Mouse (Mus musculus): ENCODE measurements at regions not wholly inside any gene's neighbourhood (a gene's known extent, or its start where the extent isn't known, plus 50 kb on each side); places are given as distances from the start of the nearest gene placed in this dataset.

DNA sequence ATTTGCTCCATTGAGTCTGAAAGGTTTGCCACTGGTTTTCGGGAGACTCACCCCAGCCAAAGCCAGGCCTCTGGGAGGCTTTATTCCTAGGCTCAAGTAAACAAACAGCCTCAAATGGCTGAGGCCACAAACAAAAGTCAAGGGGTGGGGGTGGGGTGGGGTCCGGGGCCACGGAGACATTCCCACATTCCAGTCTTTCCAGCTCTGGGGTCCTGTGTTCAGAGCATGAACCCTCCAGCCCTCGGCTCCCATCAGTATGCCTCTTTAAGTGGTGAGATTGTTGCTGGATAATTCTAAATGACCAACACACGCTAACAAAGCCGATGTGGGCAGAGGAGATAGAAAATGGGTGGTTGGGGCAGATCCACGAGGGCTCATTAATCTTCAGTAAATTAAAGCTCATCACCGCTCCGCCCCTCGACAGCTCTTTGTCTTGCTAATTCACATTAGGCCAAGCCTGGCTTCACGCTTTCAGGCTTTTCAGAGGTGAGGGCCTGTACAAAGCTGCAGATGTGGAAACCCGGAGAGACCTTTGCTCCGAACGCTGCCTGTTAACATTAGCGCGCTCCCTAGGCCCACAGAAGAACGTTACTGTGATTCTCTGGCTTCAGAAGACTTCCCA is 326.2 kb downstream of the Pmp22 start:
- no peaks in the 10 kb centered on the region for H3K4me1 ChIP-seq (ENCODE audit: insufficient read depth, low read length)
- 25% methylated on average over 17 of the region's 17 CpGs for WGBS
- no peaks in the 10 kb centered on the region for H3K9me3 ChIP-seq (ENCODE audit: low read length)
- H3K36me3 ChIP-seq (ENCODE audit: insufficient read depth, low read length) = no peaks in the 10 kb centered on the region
- H3K9ac ChIP-seq (replicated peaks; ENCODE audit: low read length, poor library complexity, severe bottlenecking) = no peak overlapping the region
- H3K4me3 ChIP-seq (ENCODE audit: low read depth, low read length) = no peak overlapping the region
- H3K27me3 ChIP-seq (ENCODE audit: insufficient read depth, low read length) = no peaks in the 10 kb centered on the region
- H3K4me2 ChIP-seq (ENCODE audit: low read depth, low read length, poor library complexity, severe bottlenecking) = no peak overlapping the region
- DNase-seq (ENCODE audit: low spot score) (peak; percentile 28), ATAC-seq (ENCODE audit: low FRiP score) (no peak)
- TF ChIP-seq CTCF (IDR thresholded peaks at IDR 0.05) = no peak
- H3K27ac ChIP-seq (ENCODE audit: low read depth, low read length) = no peak overlapping the region

DNA sequence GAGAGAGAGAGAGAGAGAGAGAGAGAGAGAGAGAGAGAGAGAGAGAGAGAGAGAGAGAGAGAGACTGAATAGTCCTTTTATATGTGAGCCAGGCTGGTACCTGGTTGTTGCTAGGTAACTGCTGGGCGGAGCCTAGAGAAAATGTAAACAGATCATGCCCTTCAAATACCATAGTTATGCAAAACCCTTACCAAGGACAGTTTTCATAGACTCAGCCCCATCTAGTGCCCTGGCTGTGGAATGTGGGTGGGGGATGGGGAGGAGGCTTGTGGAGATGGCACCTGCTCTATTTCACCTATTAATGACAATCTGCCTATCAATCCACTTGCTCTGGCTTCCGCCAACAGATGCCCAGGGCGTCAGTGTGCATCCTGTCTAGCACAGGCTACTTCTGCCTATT is 327.6 kb downstream of the Pmp22 start:
- H3K9me3 ChIP-seq (ENCODE audit: low read length) = no peaks in the 10 kb centered on the region
- H3K27ac ChIP-seq (ENCODE audit: low read depth, low read length) = no peak overlapping the region
- no peak overlapping the region for H3K4me2 ChIP-seq (ENCODE audit: low read depth, low read length, poor library complexity, severe bottlenecking)
- TF ChIP-seq CTCF (IDR thresholded peaks at IDR 0.05) = no peak
- WGBS = 69% methylated on average over 3 of the region's 3 CpGs
- no peak overlapping the region for H3K4me3 ChIP-seq (ENCODE audit: low read depth, low read length)
- DNase-seq (ENCODE audit: low spot score) (peak; percentile 28), ATAC-seq (ENCODE audit: low FRiP score) (no peak)
- no peaks in the 10 kb centered on the region for H3K27me3 ChIP-seq (ENCODE audit: insufficient read depth, low read length)
- no peaks in the 10 kb centered on the region for H3K36me3 ChIP-seq (ENCODE audit: insufficient read depth, low read length)
- H3K9ac ChIP-seq (replicated peaks; ENCODE audit: low read length, poor library complexity, severe bottlenecking) = no peak overlapping the region
- no peaks in the 10 kb centered on the region for H3K4me1 ChIP-seq (ENCODE audit: insufficient read depth, low read length)

DNA sequence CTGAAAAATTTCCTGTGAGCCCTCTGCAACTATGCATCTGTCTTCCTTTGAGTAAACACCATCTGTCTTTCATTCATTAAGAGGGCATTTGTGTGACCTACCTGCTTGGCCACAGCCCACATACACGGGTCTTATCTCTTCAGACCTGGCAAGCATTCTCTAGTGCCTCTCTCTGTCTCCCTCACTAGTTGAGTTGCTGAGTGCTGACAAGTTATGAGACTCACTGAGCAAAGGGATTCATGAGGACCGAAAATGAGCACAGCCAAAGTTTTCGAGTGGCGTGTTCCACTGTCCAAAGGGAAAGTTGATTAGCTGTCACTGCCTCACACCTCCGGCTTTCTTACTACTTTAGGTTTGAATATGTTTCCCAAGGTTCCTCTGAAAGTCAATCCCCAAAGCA is 328.5 kb downstream of the Pmp22 start:
- H3K4me1 ChIP-seq (ENCODE audit: insufficient read depth, low read length) = no peaks in the 10 kb centered on the region
- H3K27ac ChIP-seq (ENCODE audit: low read depth, low read length) = no peak overlapping the region
- no peak overlapping the region for H3K4me2 ChIP-seq (ENCODE audit: low read depth, low read length, poor library complexity, severe bottlenecking)
- WGBS = 90% methylated on average over 5 of the region's 5 CpGs
- ATAC-seq (ENCODE audit: low FRiP score) = no peak
- no peak overlapping the region for H3K9ac ChIP-seq (replicated peaks; ENCODE audit: low read length, poor library complexity, severe bottlenecking)
- no peak overlapping the region for H3K4me3 ChIP-seq (ENCODE audit: low read depth, low read length)
- H3K36me3 ChIP-seq (ENCODE audit: insufficient read depth, low read length) = no peaks in the 10 kb centered on the region
- no peaks in the 10 kb centered on the region for H3K9me3 ChIP-seq (ENCODE audit: low read length)
- TF ChIP-seq CTCF (IDR thresholded peaks at IDR 0.05) = no peak
- DNase-seq (ENCODE audit: low spot score) = no peak
- no peaks in the 10 kb centered on the region for H3K27me3 ChIP-seq (ENCODE audit: insufficient read depth, low read length)

DNA sequence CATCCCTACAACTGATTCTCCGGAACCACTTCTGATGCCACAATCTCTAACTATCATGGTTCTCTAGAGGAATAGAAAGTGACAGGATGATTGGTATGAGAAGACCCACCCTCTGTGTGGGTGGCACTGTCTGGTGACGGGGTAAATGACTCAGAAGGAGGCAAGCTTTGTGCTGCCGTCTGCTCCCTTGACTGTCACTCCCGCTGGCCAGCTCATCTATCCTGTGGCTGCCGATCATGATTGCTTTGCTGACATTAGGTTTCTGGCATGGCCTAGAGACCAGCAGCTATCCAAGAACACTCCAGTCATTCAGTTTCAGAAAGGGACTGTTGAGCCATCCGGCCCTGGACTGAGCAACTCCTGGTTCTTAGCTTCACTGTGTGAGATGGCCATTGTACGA is 331.4 kb downstream of the Pmp22 start:
- Histone ChIP-seq H3K4me2 (ENCODE audit: low read depth, low read length, poor library complexity, severe bottlenecking) (no peak overlapping the region), H3K4me1 (ENCODE audit: insufficient read depth, low read length) (no peaks in the 10 kb centered on the region), H3K4me3 (ENCODE audit: low read depth, low read length) (no peak overlapping the region), H3K36me3 (ENCODE audit: insufficient read depth, low read length) (no peaks in the 10 kb centered on the region), H3K9ac (replicated peaks; ENCODE audit: low read length, poor library complexity, severe bottlenecking) (no peak overlapping the region), H3K27ac (ENCODE audit: low read depth, low read length) (no peak overlapping the region), H3K27me3 (ENCODE audit: insufficient read depth, low read length) (no peaks in the 10 kb centered on the region), H3K9me3 (ENCODE audit: low read length) (no peaks in the 10 kb centered on the region)
- 85% methylated on average over 7 of the region's 7 CpGs for WGBS
- TF ChIP-seq CTCF (IDR thresholded peaks at IDR 0.05) = no peak
- ATAC-seq (ENCODE audit: low FRiP score) (no peak), DNase-seq (ENCODE audit: low spot score) (no peak)

DNA sequence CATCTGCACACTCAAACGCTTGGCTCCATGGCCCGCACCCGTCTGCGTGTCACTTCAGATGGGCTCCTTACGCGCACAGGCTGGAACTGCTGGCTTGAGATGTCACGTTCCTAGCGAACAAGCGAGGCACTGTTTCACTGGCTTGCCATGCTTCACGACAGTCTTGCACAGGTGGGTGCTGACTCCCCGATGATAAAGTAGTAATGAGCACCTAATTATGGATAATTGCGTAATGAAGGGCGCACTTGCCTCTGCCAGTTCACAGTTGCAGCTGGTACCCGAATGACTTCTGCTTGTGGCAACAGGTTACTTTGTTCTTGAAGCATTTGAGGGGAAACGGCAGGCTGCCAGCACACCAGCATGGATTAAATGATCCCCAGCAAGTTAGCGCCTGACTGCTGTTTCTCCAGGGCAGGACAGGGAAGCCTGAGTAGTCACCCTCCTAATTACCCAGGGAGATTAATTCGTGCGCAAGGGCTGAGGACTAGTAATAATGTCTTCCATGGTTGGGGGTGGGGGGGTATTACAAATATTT is 335.1 kb downstream of the Pmp22 start:
- 48% methylated on average over 18 of the region's 18 CpGs for WGBS
- TF ChIP-seq CTCF (IDR thresholded peaks at IDR 0.05) = no peak

DNA sequence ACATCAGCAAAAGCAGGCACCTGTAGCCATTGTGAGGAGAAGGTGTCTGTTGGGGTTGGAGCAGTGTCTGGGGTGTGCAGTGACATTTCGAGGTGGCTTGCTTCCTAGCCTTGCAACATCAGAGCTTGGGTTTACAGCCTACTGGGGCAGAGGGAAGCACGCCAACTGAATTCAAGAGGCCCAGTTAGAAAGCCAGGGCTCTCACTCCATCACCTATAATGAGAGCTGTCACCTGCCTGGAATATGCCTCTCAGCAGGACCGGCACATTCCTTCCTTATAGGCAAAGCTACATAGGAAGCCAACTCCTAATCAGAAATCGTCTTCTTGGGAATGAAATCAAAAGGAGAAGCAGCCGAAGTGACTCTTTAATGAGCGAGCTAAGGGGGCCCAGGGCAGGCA is 337.2 kb downstream of the Pmp22 start:
- Histone ChIP-seq H3K9ac (replicated peaks; ENCODE audit: low read length, poor library complexity, severe bottlenecking) (no peak overlapping the region), H3K27me3 (ENCODE audit: insufficient read depth, low read length) (no peaks in the 10 kb centered on the region), H3K4me2 (ENCODE audit: low read depth, low read length, poor library complexity, severe bottlenecking) (no peak overlapping the region), H3K27ac (ENCODE audit: low read depth, low read length) (no peak overlapping the region), H3K4me3 (ENCODE audit: low read depth, low read length) (no peak overlapping the region), H3K36me3 (ENCODE audit: insufficient read depth, low read length) (no peaks in the 10 kb centered on the region), H3K9me3 (ENCODE audit: low read length) (no peaks in the 10 kb centered on the region), H3K4me1 (ENCODE audit: insufficient read depth, low read length) (no peaks in the 10 kb centered on the region)
- DNase-seq (ENCODE audit: low spot score) = no peak
- ATAC-seq (ENCODE audit: low FRiP score) = no peak
- TF ChIP-seq CTCF (IDR thresholded peaks at IDR 0.05) = no peak
- WGBS = 74% methylated on average over 6 of the region's 6 CpGs

More for the DNA sequence above, 335.1 kb downstream of the Pmp22 start:
- ATAC-seq (ENCODE audit: low FRiP score) (no peak), DNase-seq (ENCODE audit: low spot score) (peak; percentile 69)
- no peaks in the 10 kb centered on the region for H3K27me3 ChIP-seq (ENCODE audit: insufficient read depth, low read length)
- H3K4me1 ChIP-seq (ENCODE audit: insufficient read depth, low read length) = no peaks in the 10 kb centered on the region
- H3K9me3 ChIP-seq (ENCODE audit: low read length) = no peaks in the 10 kb centered on the region
- no peak overlapping the region for H3K4me3 ChIP-seq (ENCODE audit: low read depth, low read length)
- no peaks in the 10 kb centered on the region for H3K36me3 ChIP-seq (ENCODE audit: insufficient read depth, low read length)
- H3K4me2 ChIP-seq (ENCODE audit: low read depth, low read length, poor library complexity, severe bottlenecking) = no peak overlapping the region
- no peak overlapping the region for H3K27ac ChIP-seq (ENCODE audit: low read depth, low read length)
- H3K9ac ChIP-seq (replicated peaks; ENCODE audit: low read length, poor library complexity, severe bottlenecking) = no peak overlapping the region
